Mouse (Mus musculus) hindbrain, embryonic 11.5 days (tissue): Measurements from ENCODE around the gene Sft2d2. TPM values are rescaled to one million over a fixed set of nuclear protein-coding genes. Genes with fewer than 3 reads are reported as not detected.

Experiments used
- ATAC-seq: fragments of 200-750 bp; cut with Nextera tagmentation; 2 replicates; pipeline ENCODE4 v1.8.0; 2017; ENCODE audit warnings: mild to moderate bottlenecking, moderate TSS enrichment, moderate library complexity; ENCODE audit not compliant: low FRiP score
- DNase-seq: peaks from one replicate; pipeline ENCODE4 v3.0.0-alpha.2; 2015; ENCODE audit warnings: low spot score
- H3K27ac ChIP-seq: fragments of 300-500 bp; sonication (generic); 2 replicates; pipeline ENCODE4 v1.5.1; 2014; ENCODE audit warnings: mild to moderate bottlenecking, low read depth, low read length
- H3K27me3 ChIP-seq: fragments of 300-500 bp; sonication (generic); 2 replicates; pipeline ENCODE4 v1.6.1; 2014; ENCODE audit warnings: mild to moderate bottlenecking, low read length, moderate library complexity, mixed read lengths; ENCODE audit not compliant: control insufficient read depth, insufficient read depth
- H3K36me3 ChIP-seq: fragments of 300-500 bp; sonication (generic); 2 replicates; pipeline ENCODE4 v1.6.1; 2014; ENCODE audit warnings: mild to moderate bottlenecking, low read length, moderate library complexity, mixed read lengths; ENCODE audit not compliant: control insufficient read depth, insufficient read depth
- H3K4me1 ChIP-seq: fragments of 300-500 bp; sonication (generic); replicated peaks from 2 replicates; pipeline ENCODE4 v1.6.1; 2014; ENCODE audit warnings: low read length, mixed read lengths; ENCODE audit not compliant: control insufficient read depth, insufficient read depth
- H3K4me2 ChIP-seq: fragments of 300-500 bp; sonication (generic); replicated peaks from 2 replicates; pipeline ENCODE4 v1.6.1; 2014; ENCODE audit warnings: mild to moderate bottlenecking, low read depth, low read length
- H3K4me3 ChIP-seq: fragments of 300-500 bp; sonication (generic); 2 replicates; pipeline ENCODE4 v1.5.1; 2014; ENCODE audit warnings: low read depth, low read length
- H3K9ac ChIP-seq: fragments of 300-500 bp; sonication (generic); 2 replicates; pipeline ENCODE4 v1.6.1; 2014; ENCODE audit warnings: low read depth, low read length
- H3K9me3 ChIP-seq: fragments of 300-500 bp; sonication (generic); 2 replicates; pipeline ENCODE4 v1.6.1; 2016; ENCODE audit warnings: low read length; ENCODE audit not compliant: control insufficient read depth
- WGBS: fragments of 180-500 bp; shearing (Covaris S2); extraction: QIAGEN DNeasy Blood & Tissue Kit; methylation state at CpG from one replicate; pipeline ENCODE4 v1.1.7; 2014; 5-methylcytosine and 5-hydroxymethylcytosine counted together
- polyA plus RNA-seq: library from polyadenylated mRNA; unstranded; fragments of >200 nt; fragmentation: Nextera tagmentation; extraction: Ambion mirVana; gene quantifications from 2 replicates; pipeline ENCODE4 v1.2.1, GENCODE M21; 2014

The Sft2d2 gene
- polyA plus RNA-seq, 1 experiment from 2014 or later: 11.1 TPM

- no peak for DNase-seq
- H3K9ac ChIP-seq: no peak overlapping the region
- WGBS: 84% methylated on average over 12 of the region's 12 CpGs
These were observed 7.7 kb downstream of the Sft2d2 start for GRCm38 (mm10) chr1:165186491-165186890.

DNA sequence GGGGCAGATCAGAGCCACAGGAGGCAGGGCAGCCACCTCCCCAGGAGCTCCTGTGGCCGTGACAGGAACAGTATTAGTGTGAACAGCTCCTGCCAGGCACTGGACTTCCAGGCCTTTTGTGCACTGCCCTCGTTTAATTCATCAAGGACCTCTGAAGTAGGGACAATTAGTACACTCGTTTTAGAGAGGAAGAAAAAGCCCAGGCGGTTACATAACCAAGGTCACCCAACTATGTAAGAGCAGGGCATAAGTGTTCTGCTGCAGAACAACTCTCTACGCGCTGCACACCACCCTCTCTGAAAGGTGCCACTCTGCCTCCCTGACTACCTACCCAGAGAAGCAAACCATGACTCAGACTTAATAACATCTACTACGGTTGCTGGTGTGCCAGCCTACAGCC, 9.1 kb downstream of the Sft2d2 start:
- Histone ChIP-seq H3K4me1 (no peaks in the 10 kb centered on the region), H3K9me3 (no peaks in the 10 kb centered on the region), H3K36me3 (no peaks in the 10 kb centered on the region), H3K4me2 (no peak overlapping the region), H3K27me3 (no peaks in the 10 kb centered on the region), H3K9ac (no peak overlapping the region), H3K4me3 (no peak overlapping the region), H3K27ac (no peak overlapping the region)
- ATAC-seq (no peak), DNase-seq (no peak)
- 72% methylated on average over 7 of the region's 7 CpGs for WGBS

More at GRCm38 (mm10) chr1:165186491-165186890, 7.7 kb downstream of the Sft2d2 start:
- no peak for ATAC-seq
- H3K27me3 ChIP-seq: no peaks in the 10 kb centered on the region
- H3K4me3 ChIP-seq: no peak overlapping the region
- no peaks in the 10 kb centered on the region for H3K4me1 ChIP-seq
- no peaks in the 10 kb centered on the region for H3K9me3 ChIP-seq
- H3K36me3 ChIP-seq: no peaks in the 10 kb centered on the region
- no peak overlapping the region for H3K4me2 ChIP-seq
- no peak overlapping the region for H3K27ac ChIP-seq

DNA sequence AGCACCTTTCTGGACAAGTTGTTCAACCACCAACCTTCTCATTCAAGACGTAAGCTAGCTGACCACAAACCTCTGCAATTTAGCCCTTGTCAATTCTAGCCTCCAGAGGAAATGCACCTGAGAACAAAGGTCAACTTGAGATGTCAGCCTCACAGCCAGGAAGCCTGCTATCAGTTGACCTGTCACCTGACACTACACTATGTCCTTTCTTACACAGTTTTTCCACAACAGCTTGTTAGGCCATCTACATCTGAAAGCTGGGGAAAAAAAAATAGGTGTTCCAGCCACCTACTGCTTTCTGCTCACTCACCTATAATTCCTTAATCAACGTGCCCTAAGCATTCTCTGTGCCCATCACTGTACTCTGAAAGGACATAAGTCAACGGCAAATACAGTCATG, 10.1 kb downstream of the Sft2d2 start:
- Histone ChIP-seq H3K4me2 (no peak overlapping the region), H3K4me3 (no peak overlapping the region), H3K4me1 (no peaks in the 10 kb centered on the region), H3K36me3 (no peaks in the 10 kb centered on the region), H3K27ac (no peak overlapping the region), H3K9me3 (no peaks in the 10 kb centered on the region), H3K27me3 (no peaks in the 10 kb centered on the region), H3K9ac (no peak overlapping the region)
- WGBS: 83% methylated on average over 3 of the region's 3 CpGs
- DNase-seq (no peak), ATAC-seq (no peak)

DNA sequence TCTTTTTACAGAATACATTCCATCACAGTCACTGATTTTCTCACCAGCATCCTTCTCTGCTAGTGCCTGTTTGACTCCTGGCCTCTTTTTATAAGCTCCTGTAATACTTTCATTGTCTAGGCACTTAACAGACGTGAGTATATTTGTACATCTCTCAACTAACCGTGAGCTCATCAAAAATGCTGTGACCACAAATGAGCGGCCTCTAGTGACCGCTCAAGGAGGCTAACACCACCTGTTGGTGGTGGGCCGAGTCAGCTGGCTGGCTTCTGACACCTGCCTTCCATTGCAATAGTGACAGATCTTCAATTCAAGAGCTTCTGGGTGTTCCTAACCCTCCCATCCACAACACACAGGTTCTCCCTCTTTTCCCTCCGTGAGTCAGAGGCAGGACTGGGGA, 10.8 kb downstream of the Sft2d2 start:
- no peak overlapping the region for H3K27ac ChIP-seq
- H3K9ac ChIP-seq: no peak overlapping the region
- ATAC-seq (no peak), DNase-seq (no peak)
- no peak overlapping the region for H3K4me3 ChIP-seq
- H3K4me1 ChIP-seq: no peaks in the 10 kb centered on the region
- H3K27me3 ChIP-seq: no peaks in the 10 kb centered on the region
- no peak overlapping the region for H3K4me2 ChIP-seq
- no peaks in the 10 kb centered on the region for H3K36me3 ChIP-seq
- WGBS: 81% methylated on average over 6 of the region's 6 CpGs
- no peaks in the 10 kb centered on the region for H3K9me3 ChIP-seq

DNA sequence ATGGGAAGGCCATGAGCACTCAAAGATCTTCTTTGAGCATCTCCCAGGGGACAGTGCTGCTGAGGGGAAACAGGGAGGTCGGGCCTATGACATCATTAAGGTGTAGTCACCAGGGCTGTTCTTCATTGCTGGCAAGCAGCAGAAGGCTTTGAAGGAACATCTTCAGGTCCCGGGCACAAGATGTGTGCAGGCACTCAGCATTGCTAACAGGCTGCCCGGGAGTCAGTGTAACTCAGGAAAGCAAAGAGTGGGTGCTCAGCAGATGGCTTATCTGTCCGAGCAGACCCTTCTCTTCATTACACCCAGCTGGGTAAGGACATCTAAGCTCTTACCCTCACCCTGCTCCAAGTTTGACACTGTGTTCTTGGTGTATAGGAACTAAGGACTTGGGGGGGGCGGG, 14.9 kb downstream of the Sft2d2 start:
- Histone ChIP-seq H3K27me3 (no peaks in the 10 kb centered on the region), H3K4me3 (no peak overlapping the region), H3K4me1 (no peaks in the 10 kb centered on the region), H3K27ac (no peak overlapping the region), H3K36me3 (no peaks in the 10 kb centered on the region), H3K9ac (no peak overlapping the region), H3K4me2 (no peak overlapping the region), H3K9me3 (no peaks in the 10 kb centered on the region)
- WGBS: 81% methylated on average over 5 of the region's 5 CpGs
- DNase-seq (no peak), ATAC-seq (no peak)

DNA sequence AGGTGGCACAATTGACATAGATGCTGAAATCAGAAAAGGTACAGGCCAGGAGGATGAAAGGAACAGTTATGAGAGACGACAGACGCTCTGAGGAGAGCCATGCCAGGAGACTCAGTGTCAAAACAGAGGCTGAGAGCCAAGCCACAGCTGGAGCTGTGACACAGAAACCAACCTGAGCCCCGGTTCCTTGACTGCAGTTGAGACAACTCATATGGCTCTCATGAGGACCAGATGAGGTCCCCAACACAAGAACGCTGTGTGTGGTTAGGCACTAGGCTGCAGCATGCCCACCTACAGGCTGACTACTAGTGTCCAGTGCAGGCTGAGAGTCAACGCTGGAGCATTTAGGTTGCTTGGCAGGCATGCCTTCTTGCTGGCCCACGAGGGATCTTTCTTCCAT, 16.2 kb downstream of the Sft2d2 start:
- Histone ChIP-seq H3K27me3 (no peaks in the 10 kb centered on the region), H3K36me3 (no peaks in the 10 kb centered on the region), H3K4me2 (no peak overlapping the region), H3K4me1 (no peaks in the 10 kb centered on the region), H3K27ac (no peak overlapping the region), H3K9ac (no peak overlapping the region), H3K4me3 (no peak overlapping the region), H3K9me3 (no peaks in the 10 kb centered on the region)
- ATAC-seq (no peak), DNase-seq (no peak)
- 85% methylated on average over 6 of the region's 6 CpGs for WGBS

- ATAC-seq (no peak), DNase-seq (no peak)
- Histone ChIP-seq H3K4me1 (no peaks in the 10 kb centered on the region), H3K27me3 (no peaks in the 10 kb centered on the region), H3K9ac (no peak overlapping the region), H3K4me3 (no peak overlapping the region), H3K27ac (no peak overlapping the region), H3K9me3 (no peaks in the 10 kb centered on the region), H3K36me3 (no peaks in the 10 kb centered on the region), H3K4me2 (no peak overlapping the region)
- 65% methylated on average over 5 of the region's 9 CpGs for WGBS
These were observed 20.1 kb downstream of the Sft2d2 start for GRCm38 (mm10) chr1:165174059-165174616.

DNA sequence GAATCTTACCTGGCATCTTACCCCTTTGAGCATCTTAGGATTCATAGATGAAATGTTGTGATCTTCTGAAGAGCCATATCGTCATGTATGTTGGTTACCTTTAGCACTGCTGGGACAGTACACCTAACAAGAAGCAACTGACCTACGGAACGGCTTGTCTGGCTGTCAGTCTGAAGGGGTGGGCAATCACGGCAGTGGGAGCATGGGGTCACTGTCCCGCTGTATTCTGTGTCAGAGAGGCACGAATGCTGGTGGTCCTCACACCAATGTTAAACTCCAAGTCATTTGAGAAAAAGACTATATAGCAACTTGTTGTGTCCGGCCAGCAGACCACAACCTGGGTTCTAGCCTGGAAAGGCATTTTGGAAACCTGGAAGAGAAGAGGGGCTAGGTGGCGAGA, 23.0 kb downstream of the Sft2d2 start:
- no peak overlapping the region for H3K4me3 ChIP-seq
- H3K36me3 ChIP-seq: no peaks in the 10 kb centered on the region
- 84% methylated on average over 7 of the region's 8 CpGs for WGBS
- H3K4me2 ChIP-seq: no peak overlapping the region
- no peaks in the 10 kb centered on the region for H3K4me1 ChIP-seq
- DNase-seq (no peak), ATAC-seq (no peak)
- no peak overlapping the region for H3K27ac ChIP-seq
- H3K27me3 ChIP-seq: no peaks in the 10 kb centered on the region
- no peaks in the 10 kb centered on the region for H3K9me3 ChIP-seq
- H3K9ac ChIP-seq: no peak overlapping the region

- Histone ChIP-seq H3K9me3 (no peaks in the 10 kb centered on the region), H3K36me3 (no peaks in the 10 kb centered on the region), H3K4me1 (no peaks in the 10 kb centered on the region), H3K27ac (no peak overlapping the region), H3K9ac (no peak overlapping the region), H3K4me2 (no peak overlapping the region), H3K27me3 (no peaks in the 10 kb centered on the region), H3K4me3 (no peak overlapping the region)
- ATAC-seq (no peak), DNase-seq (no peak)
- WGBS: 85% methylated on average over 5 of the region's 5 CpGs
These were observed 24.1 kb downstream of the Sft2d2 start for GRCm38 (mm10) chr1:165170157-165170556.
